Mouse (Mus musculus): ENCODE measurements around the gene Pld2. TPM values are rescaled to one million over a fixed set of nuclear protein-coding genes. Genes with fewer than 3 reads are reported as not detected.

Gene Pld2
- polyA plus RNA-seq (2017; shearing (Covaris generic)), result 7.0 TPM

DNA sequence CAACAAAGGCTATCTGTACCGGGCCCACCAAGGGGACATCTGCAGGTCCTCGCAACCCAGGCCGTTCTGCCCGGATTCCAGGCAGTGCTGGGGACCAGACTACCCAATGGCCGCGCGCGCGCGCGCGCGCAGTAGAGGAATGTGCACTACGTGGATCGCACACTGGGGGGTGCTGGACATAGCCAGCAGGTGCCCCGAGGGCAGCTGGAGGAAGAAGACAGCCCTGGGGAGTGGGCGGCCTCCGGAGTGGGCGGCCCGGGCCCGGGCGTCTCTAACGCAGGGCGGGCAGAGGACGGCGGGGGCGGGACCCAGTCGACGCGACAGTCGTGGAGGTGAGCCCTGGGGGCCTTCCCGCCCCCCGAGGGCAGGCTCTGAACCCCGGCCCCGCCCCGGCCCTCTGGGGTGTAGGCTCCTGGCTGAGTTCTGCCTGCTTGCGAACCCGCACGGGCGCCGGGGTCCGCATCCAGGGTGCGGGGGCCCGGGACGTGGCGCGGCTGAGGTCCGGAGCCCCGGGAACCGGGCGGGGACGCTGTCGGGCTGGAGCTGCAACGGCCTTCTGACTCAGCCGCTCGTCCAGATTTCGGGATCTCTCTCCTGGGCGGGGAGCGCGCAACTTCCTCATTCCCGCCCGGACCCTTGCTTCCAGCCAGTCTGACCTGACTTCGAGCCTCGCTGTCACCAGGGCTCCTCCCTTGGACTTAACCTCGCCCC lies at the start of gene Pld2:
Pld2 (plus strand) TSS at position 188 of the 711 bp plus-strand sequence.

GRCm38 (mm10) chr11:70504970-70505369 lies 34.9 kb upstream of the Pld2 start, which contains the start of gene Tm4sf5:
Tm4sf5 (plus strand) TSS chr11:70505244.

GRCm38 (mm10) chr11:70514288-70514687 lies 25.6 kb upstream of the Pld2 start, which contains the start of gene Vmo1:
Vmo1 (minus strand) TSS chr11:70514616.

DNA sequence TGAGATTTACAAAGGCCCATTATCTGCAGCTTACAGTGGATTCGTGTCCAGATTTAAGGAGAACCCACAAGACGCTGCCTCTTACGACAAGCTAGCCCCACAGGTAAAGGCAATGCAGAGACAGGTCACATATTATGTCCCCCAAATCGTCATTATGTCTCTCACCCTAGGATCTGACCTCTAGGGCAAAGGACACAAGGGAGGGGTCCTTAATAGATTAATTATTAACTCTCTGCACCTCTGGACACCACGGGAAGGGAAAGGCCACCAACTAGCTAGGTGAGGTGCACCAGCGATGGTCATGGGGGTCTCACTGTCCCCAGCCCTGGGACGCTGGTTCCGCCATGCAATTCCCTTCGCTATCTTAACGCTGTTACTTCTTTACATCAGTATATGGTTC lies 20.9 kb upstream of the Pld2 start, which contains the start of gene Gltpd2:
Gltpd2 (plus strand) TSS at position 274 of the 400 bp plus-strand sequence.

DNA sequence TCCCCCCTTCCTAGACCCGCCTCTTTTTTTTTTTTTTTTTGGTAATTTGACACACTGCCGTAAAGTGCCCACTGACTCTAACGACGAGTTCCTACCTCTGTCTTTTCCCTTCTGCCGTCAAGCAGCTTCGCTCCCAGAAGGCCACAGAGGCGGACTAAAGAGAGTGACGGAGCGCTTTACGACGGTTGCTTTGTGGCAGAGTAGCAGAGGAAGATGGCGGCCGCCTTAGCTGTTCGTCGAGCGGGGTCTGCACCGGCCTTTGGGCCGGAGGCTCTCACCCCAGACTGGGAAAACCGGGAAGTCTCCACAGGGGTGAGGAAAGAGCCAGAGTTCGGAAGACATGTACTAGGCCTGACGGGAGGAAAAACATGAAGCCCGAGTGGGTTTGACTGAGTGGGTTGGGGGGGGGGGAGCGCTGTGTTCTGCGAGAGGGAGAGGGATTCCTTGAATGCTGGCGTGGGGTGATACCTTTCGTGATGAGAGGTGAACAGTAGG lies 14.6 kb upstream of the Pld2 start, which contains the start of gene Psmb6:
Psmb6 (plus strand) TSS at position 184 of the 495 bp plus-strand sequence.

DNA sequence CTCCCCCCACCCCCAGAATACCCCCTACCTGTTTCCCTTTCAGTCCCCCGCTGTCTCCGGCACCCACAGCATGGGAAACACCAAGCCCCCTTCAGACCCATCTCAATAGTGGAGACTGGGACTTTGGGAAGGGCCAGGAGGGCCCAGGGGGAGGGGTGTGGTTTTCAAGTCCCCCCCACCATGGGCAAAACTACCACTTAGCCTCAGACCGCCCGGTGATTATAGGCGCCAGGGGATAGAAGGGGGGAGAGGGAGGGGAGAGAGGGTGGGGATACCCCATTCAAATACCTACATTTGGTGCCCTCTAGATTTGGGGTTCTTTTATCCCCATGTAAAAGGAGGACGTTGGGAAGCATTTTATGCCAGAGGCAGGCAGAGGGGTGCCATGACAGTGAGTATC lies 7.0 kb upstream of the Pld2 start, which contains the start of gene Gm40193:
Gm40193 (minus strand) TSS at position 101 of the 400 bp plus-strand sequence.

DNA sequence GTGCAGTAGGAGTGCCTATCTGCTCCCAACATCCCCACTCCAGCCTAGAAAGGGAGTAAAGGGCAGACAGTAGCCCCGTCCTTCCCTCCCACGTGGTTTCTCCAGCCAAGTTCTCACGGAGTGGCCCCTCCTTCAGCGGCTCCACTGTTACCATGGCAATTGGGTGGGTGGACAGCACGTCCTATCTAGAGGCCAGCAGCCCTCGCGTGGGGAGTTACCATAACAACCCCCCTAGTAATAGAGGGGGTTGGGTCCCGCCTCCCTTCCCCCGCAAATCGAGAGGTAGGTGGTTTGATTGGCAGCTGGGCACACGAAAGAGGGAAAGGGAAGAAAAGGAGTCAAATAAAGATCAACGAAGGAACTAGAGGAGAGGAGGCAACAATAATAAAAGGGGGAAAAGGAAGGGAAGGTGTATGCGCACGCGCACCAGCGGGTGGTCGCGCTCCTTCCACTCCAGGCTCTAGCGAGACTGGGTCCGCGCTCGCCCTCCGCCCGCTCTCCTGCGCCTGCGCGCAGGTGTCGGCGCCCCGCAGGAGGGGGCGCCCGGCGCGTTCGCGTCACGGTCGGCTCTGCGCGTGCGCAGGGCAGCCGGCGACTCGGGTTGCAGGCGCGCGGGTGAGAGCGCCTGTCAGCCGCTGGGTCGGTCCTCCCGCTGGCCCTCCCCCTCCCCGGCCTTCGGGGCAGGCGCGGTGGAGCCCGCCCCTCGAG lies 22.6 kb downstream of the Pld2 start, which contains the start of gene Mink1:
Mink1 (plus strand) TSS at position 595 of the 708 bp plus-strand sequence.

Other genes starting within 250 kb of the Pld2 start
- gene Alox12e, start 217.4 kb upstream of the Pld2 start, polyA plus RNA-seq (2017; shearing (Covaris generic)), result not detected
- gene Alox15, start 188.0 kb upstream of the Pld2 start, polyA plus RNA-seq (2017; shearing (Covaris generic)), result 0.24 TPM
- 11.3 TPM for gene Pelp1, start 130.0 kb upstream of the Pld2 start, polyA plus RNA-seq (2017; shearing (Covaris generic))
- gene Arrb2, start 107.4 kb upstream of the Pld2 start, polyA plus RNA-seq (2017; shearing (Covaris generic)), result 168 TPM
- gene Med11, start 88.1 kb upstream of the Pld2 start, polyA plus RNA-seq (2017; shearing (Covaris generic)), result 81.3 TPM
- 0.60 TPM for gene Zmynd15, start 80.6 kb upstream of the Pld2 start, polyA plus RNA-seq (2017; shearing (Covaris generic))
- gene Cxcl16, start 80.1 kb upstream of the Pld2 start, polyA plus RNA-seq (2017; shearing (Covaris generic)), result 0.43 TPM
- gene Tm4sf5, start 34.8 kb upstream of the Pld2 start, polyA plus RNA-seq (2017; shearing (Covaris generic)), result 2.6 TPM
- not detected for gene Vmo1, start 25.4 kb upstream of the Pld2 start, polyA plus RNA-seq (2017; shearing (Covaris generic))
- gene Gltpd2, start 20.9 kb upstream of the Pld2 start, polyA plus RNA-seq (2017; shearing (Covaris generic)), result not detected
- gene Psmb6, start 14.7 kb upstream of the Pld2 start, polyA plus RNA-seq (2017; shearing (Covaris generic)), result 402 TPM
- not detected for gene Gm40193, start 7.1 kb upstream of the Pld2 start, polyA plus RNA-seq (2017; shearing (Covaris generic))
- 9.0 TPM for gene Mink1, start 22.8 kb downstream of the Pld2 start, polyA plus RNA-seq (2017; shearing (Covaris generic))
- gene 4930544D05Rik, start 75.8 kb downstream of the Pld2 start, polyA plus RNA-seq (2017; shearing (Covaris generic)), result 0.52 TPM
- 0.65 TPM for gene Chrne, start 79.2 kb downstream of the Pld2 start, polyA plus RNA-seq (2017; shearing (Covaris generic))
- gene Gp1ba, start 99.1 kb downstream of the Pld2 start, polyA plus RNA-seq (2017; shearing (Covaris generic)), result 0.21 TPM
- 466 TPM for gene Rnf167, start 107.2 kb downstream of the Pld2 start, polyA plus RNA-seq (2017; shearing (Covaris generic))
- 190 TPM for gene Slc25a11, start 107.4 kb downstream of the Pld2 start, polyA plus RNA-seq (2017; shearing (Covaris generic))
- 4,689 TPM for gene Pfn1, start 114.6 kb downstream of the Pld2 start, polyA plus RNA-seq (2017; shearing (Covaris generic))
- gene Eno3, start 117.1 kb downstream of the Pld2 start, polyA plus RNA-seq (2017; shearing (Covaris generic)), result 20.6 TPM
- gene Spag7, start 129.4 kb downstream of the Pld2 start, polyA plus RNA-seq (2017; shearing (Covaris generic)), result 87.0 TPM
- gene Camta2, start 148.0 kb downstream of the Pld2 start, polyA plus RNA-seq (2017; shearing (Covaris generic)), result 64.2 TPM
- 0.37 TPM for gene Inca1, start 160.1 kb downstream of the Pld2 start, polyA plus RNA-seq (2017; shearing (Covaris generic))
- 0.59 TPM for gene Kif1c, start 160.5 kb downstream of the Pld2 start, polyA plus RNA-seq (2017; shearing (Covaris generic))
- gene Zfp3, start 224.1 kb downstream of the Pld2 start, polyA plus RNA-seq (2017; shearing (Covaris generic)), result 7.7 TPM

Data from inflammation-experienced regulatory T-cells, adult 16 weeks (primary cell).